Mouse (Mus musculus) lung, embryonic 16.5 days (tissue): Measurements from ENCODE around the gene Ucn2. TPM values are rescaled to one million over a fixed set of nuclear protein-coding genes. Genes with fewer than 3 reads are reported as not detected.

Source experiments
- microRNA counts: library from miRNA; unstranded; fragments of <30 nt; microRNA quantifications from one replicate; lab custom pipeline; 2016
- microRNA-seq: library from miRNA; unstranded; fragments of <30 nt; microRNA quantifications from one replicate; pipeline ENCODE4, GENCODE M21; 2016
- polyA plus RNA-seq: library from polyadenylated mRNA; unstranded; fragments of >200 nt; fragmentation: Nextera tagmentation; extraction: Ambion mirVana; gene quantifications from 2 replicates; pipeline ENCODE4 v1.2.1, GENCODE M21; 2015

The Ucn2 gene
- polyA plus RNA-seq, 1 experiment from 2014 or later = not detected

MicroRNAs encoded within 50 kb of the gene (microRNA counts, 519-probe panel; counts per million panel counts)
- not detected for microRNA mmu-miR-711 (lab: Ali Mortazavi, UCI)

Small RNAs within 50 kb of the gene (microRNA-seq; reads per million reads assigned to microRNA genes)
- gene Mir711 = not detected

Other genes with a start within 250 kb of the Ucn2 start
- gene Ip6k2, start 202.2 kb upstream of the Ucn2 start, polyA plus RNA-seq = 62.1 and 68.1 TPM in 2 replicates
- 13.2 and 15.4 TPM in 2 replicates for gene Nckipsd, start 177.6 kb upstream of the Ucn2 start, polyA plus RNA-seq
- 0.11 and 0.14 TPM in 2 replicates for gene Celsr3, start 159.7 kb upstream of the Ucn2 start, polyA plus RNA-seq
- gene Slc26a6, start 132.7 kb upstream of the Ucn2 start, polyA plus RNA-seq = 10.0 and 11.2 TPM in 2 replicates
- gene Tmem89, start 71.4 kb upstream of the Ucn2 start, polyA plus RNA-seq = 0.78 and 1.1 TPM in 2 replicates
- gene Uqcrc1, start 49.4 kb upstream of the Ucn2 start, polyA plus RNA-seq = 397 and 421 TPM in 2 replicates
- 1.3 and 1.5 TPM in 2 replicates for gene Col7a1, start 32.4 kb upstream of the Ucn2 start, polyA plus RNA-seq
- gene Pfkfb4, start 5.8 kb downstream of the Ucn2 start, polyA plus RNA-seq = 11.9 and 13.0 TPM in 2 replicates
- gene Shisa5, start 52.6 kb downstream of the Ucn2 start, polyA plus RNA-seq = 120 and 126 TPM in 2 replicates
- 12.1 and 13.2 TPM in 2 replicates for gene Trex1, start 73.7 kb downstream of the Ucn2 start, polyA plus RNA-seq
- gene Atrip, start 88.1 kb downstream of the Ucn2 start, polyA plus RNA-seq = 22.8 and 24.7 TPM in 2 replicates
- gene Ccdc51, start 96.5 kb downstream of the Ucn2 start, polyA plus RNA-seq = 11.2 and 13.1 TPM in 2 replicates
- 524 and 545 TPM in 2 replicates for gene Tma7, start 96.6 kb downstream of the Ucn2 start, polyA plus RNA-seq
- gene Plxnb1, start 109.4 kb downstream of the Ucn2 start, polyA plus RNA-seq = 17.4 and 18.6 TPM in 2 replicates
- not detected in 2 replicates for gene Fbxw21, start 176.0 kb downstream of the Ucn2 start, polyA plus RNA-seq
- not detected in 2 replicates for gene Fbxw13, start 210.0 kb downstream of the Ucn2 start, polyA plus RNA-seq
- gene Fbxw20, start 248.7 kb downstream of the Ucn2 start, polyA plus RNA-seq = not detected in 2 replicates